Mouse (Mus musculus): Measurements from ENCODE around the gene Pde7b. TPM values are rescaled to one million over a fixed set of nuclear protein-coding genes. Genes with fewer than 3 reads are reported as not detected.

The Pde7b gene
- total and polyA plus RNA-seq, 3 experiments: 11.7 to 57.0 (median 53.1) TPM

GRCm38 (mm10) chr10:20636381-20636780, 88.5 kb downstream of the Pde7b start:
- no peak for DNase-seq
- intact Hi-C loops (cut with DNase I): no loop called here
- Histone ChIP-seq H3K4me1 (ENCODE audit: control insufficient read depth, insufficient read depth, low read length) (no peaks in the 10 kb centered on the region), H3K27me3 (ENCODE audit: control insufficient read depth, insufficient read depth, low read length) (no peaks in the 10 kb centered on the region), H3K79me2 (replicated peaks; ENCODE audit: control insufficient read depth, insufficient read depth, low read length) (no peaks in the 10 kb centered on the region), H3K4me3 (no peak overlapping the region), H3K36me3 (ENCODE audit: control insufficient read depth, insufficient read depth, low read length) (no peaks in the 10 kb centered on the region), H3K9ac (ENCODE audit: low read depth, low read length) (no peak overlapping the region), H3K27ac (no peak overlapping the region)
- WGBS: 94% methylated on average over 8 of the region's 8 CpGs
- TF ChIP-seq CTCF (IDR thresholded peaks at IDR 0.05) (no peak), POLR2A (IDR thresholded peaks at IDR 0.05; ENCODE audit: insufficient read depth, low read depth, low read length) (no peak), EP300 (IDR thresholded peaks at IDR 0.05; ENCODE audit: insufficient read depth, low read depth, low read length) (no peak)

DNA sequence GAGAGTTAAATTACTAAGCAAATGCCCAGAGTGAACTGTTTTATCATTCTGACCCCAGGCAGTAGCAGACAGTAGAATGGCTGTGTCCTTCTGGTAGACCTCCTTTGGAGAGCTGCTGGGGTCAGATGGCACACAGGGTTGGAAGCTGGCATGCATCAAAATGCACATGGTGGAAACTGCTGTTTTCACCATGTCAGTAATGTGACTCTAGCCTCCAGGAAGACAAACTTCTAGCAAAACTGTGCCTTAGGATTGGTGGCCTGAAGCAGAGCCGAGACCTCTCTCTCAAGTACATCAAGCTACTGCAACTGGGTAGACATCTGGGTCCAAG, 91.8 kb downstream of the Pde7b start:
- Histone ChIP-seq H3K27ac (no peak overlapping the region), H3K4me3 (no peak overlapping the region), H3K27me3 (ENCODE audit: control insufficient read depth, insufficient read depth, low read length) (no peaks in the 10 kb centered on the region), H3K4me1 (ENCODE audit: control insufficient read depth, insufficient read depth, low read length) (no peaks in the 10 kb centered on the region), H3K9ac (ENCODE audit: low read depth, low read length) (no peak overlapping the region), H3K79me2 (replicated peaks; ENCODE audit: control insufficient read depth, insufficient read depth, low read length) (no peaks in the 10 kb centered on the region), H3K36me3 (ENCODE audit: control insufficient read depth, insufficient read depth, low read length) (no peaks in the 10 kb centered on the region)
- intact Hi-C loops (cut with DNase I): no loop called here
- DNase-seq: no peak
- 96% methylated on average over 1 of the region's 1 CpGs for WGBS
- TF ChIP-seq CTCF (IDR thresholded peaks at IDR 0.05): no peak
- no peak for TF ChIP-seq POLR2A (IDR thresholded peaks at IDR 0.05; ENCODE audit: insufficient read depth, low read depth, low read length)
- no peak for TF ChIP-seq EP300 (IDR thresholded peaks at IDR 0.05; ENCODE audit: insufficient read depth, low read depth, low read length)

- 79% methylated on average over 14 of the region's 14 CpGs for WGBS
- DNase-seq: no peak
- intact Hi-C loops (cut with DNase I): no loop called here
- H3K27me3 ChIP-seq (ENCODE audit: control insufficient read depth, insufficient read depth, low read length): no peaks in the 10 kb centered on the region
- no peaks in the 10 kb centered on the region for H3K36me3 ChIP-seq (ENCODE audit: control insufficient read depth, insufficient read depth, low read length)
- H3K4me1 ChIP-seq (ENCODE audit: control insufficient read depth, insufficient read depth, low read length): no peaks in the 10 kb centered on the region
- H3K79me2 ChIP-seq (replicated peaks; ENCODE audit: control insufficient read depth, insufficient read depth, low read length): no peaks in the 10 kb centered on the region
- TF ChIP-seq POLR2A (IDR thresholded peaks at IDR 0.05; ENCODE audit: insufficient read depth, low read depth, low read length) (no peak), EP300 (IDR thresholded peaks at IDR 0.05; ENCODE audit: insufficient read depth, low read depth, low read length) (no peak), CTCF (IDR thresholded peaks at IDR 0.05) (no peak)
- H3K4me3 ChIP-seq: no peak overlapping the region
- H3K9ac ChIP-seq (ENCODE audit: low read depth, low read length): no peak overlapping the region
- no peak overlapping the region for H3K27ac ChIP-seq
These were observed 92.4 kb downstream of the Pde7b start for GRCm38 (mm10) chr10:20632256-20633084.

GRCm38 (mm10) chr10:20630122-20630521, 94.8 kb downstream of the Pde7b start:
- no peaks in the 10 kb centered on the region for H3K79me2 ChIP-seq (replicated peaks; ENCODE audit: control insufficient read depth, insufficient read depth, low read length)
- H3K4me3 ChIP-seq: no peak overlapping the region
- peak; percentile 22 to 32 for DNase-seq
- no peak overlapping the region for H3K27ac ChIP-seq
- no peaks in the 10 kb centered on the region for H3K4me1 ChIP-seq (ENCODE audit: control insufficient read depth, insufficient read depth, low read length)
- no peak overlapping the region for H3K9ac ChIP-seq (ENCODE audit: low read depth, low read length)
- intact Hi-C loops (cut with DNase I): no loop called here
- WGBS: 49% methylated on average over 7 of the region's 7 CpGs
- no peaks in the 10 kb centered on the region for H3K27me3 ChIP-seq (ENCODE audit: control insufficient read depth, insufficient read depth, low read length)
- H3K36me3 ChIP-seq (ENCODE audit: control insufficient read depth, insufficient read depth, low read length): no peaks in the 10 kb centered on the region
- TF ChIP-seq CTCF (IDR thresholded peaks at IDR 0.05): no peak
- no peak for TF ChIP-seq EP300 (IDR thresholded peaks at IDR 0.05; ENCODE audit: insufficient read depth, low read depth, low read length)
- TF ChIP-seq POLR2A (IDR thresholded peaks at IDR 0.05; ENCODE audit: insufficient read depth, low read depth, low read length): no peak

DNA sequence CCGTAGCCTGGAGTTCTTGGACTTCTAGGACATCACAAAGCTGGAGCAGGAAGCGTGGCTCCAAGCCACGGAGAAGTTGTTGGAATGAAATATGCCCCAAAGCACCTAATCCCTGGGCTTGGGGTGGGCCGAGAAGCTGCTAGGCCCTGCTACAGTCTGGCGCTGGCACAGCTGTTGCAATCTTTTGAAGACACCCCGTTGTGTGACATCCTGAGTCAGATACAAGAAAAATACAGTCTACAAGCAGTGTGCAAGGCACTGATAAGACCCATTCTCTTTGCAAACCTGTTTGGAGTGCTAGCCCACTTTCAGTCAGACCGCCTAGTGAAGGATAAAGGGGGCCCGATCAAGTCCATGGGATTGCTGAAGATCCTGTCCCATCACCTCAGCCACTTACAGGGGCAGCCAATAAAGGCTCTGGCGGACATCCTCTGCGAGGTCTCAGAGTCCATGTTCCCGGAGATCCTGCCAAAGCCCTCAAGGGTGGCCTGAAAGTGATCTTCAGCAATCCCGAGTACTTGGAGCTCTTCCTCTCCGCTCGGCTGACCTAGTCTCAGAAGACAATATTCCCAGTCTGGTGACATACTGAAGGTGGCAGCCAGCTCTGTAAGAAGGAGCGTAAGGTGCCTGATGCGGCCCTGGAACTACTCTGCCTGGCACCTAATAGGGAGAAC, 99.0 kb downstream of the Pde7b start:
- TF ChIP-seq EP300 (IDR thresholded peaks at IDR 0.05; ENCODE audit: insufficient read depth, low read depth, low read length): no peak
- no peak for TF ChIP-seq POLR2A (IDR thresholded peaks at IDR 0.05; ENCODE audit: insufficient read depth, low read depth, low read length)
- TF ChIP-seq CTCF (IDR thresholded peaks at IDR 0.05): no peak
- no peak overlapping the region for H3K9ac ChIP-seq (ENCODE audit: low read depth, low read length)
- H3K27ac ChIP-seq: no peak overlapping the region
- H3K27me3 ChIP-seq (ENCODE audit: control insufficient read depth, insufficient read depth, low read length): no peaks in the 10 kb centered on the region
- no peaks in the 10 kb centered on the region for H3K79me2 ChIP-seq (replicated peaks; ENCODE audit: control insufficient read depth, insufficient read depth, low read length)
- 84% methylated on average over 16 of the region's 16 CpGs for WGBS
- intact Hi-C loops (cut with DNase I): no loop called here
- no peaks in the 10 kb centered on the region for H3K4me1 ChIP-seq (ENCODE audit: control insufficient read depth, insufficient read depth, low read length)
- H3K36me3 ChIP-seq (ENCODE audit: control insufficient read depth, insufficient read depth, low read length): no peaks in the 10 kb centered on the region
- no peak for DNase-seq
- H3K4me3 ChIP-seq: no peak overlapping the region
